Mouse (Mus musculus) megakaryocyte-erythroid progenitor cell, adult 5-6 weeks (primary cell): ENCODE data around the gene Zfp941. TPM values are rescaled to one million over a fixed set of nuclear protein-coding genes. Genes with fewer than 3 reads are reported as not detected.

Experiments
- ATAC-seq: replicated peaks from 2 replicates; pipeline ENCODE4 v1.8.0; 2016; ENCODE audit warnings: mild to moderate bottlenecking, inconsistent platforms; ENCODE audit not compliant: severe bottlenecking, poor library complexity, low FRiP score, low TSS enrichment
- total RNA-seq, 2 experiments: library from RNA; stranded (forward) in 1 of 2; stranded (reverse) in 1 of 2; fragments of 200-1000, 215-1000 nt in 1 of 2; fragments of >200 nt in 1 of 2; fragmentation: Nextera tagmentation in 1 of 2; gene quantifications; 2 replicates each; pipeline ENCODE4 v1.2.3; 2014 to 2017

Zfp941 gene
- total RNA-seq (2014; fragmentation: Nextera tagmentation) (4.0 TPM in 1 of 2 replicates, not detected in the other), total RNA-seq (2017) (0.56 and 2.7 TPM in 2 replicates)

GRCm38 (mm10) chr7:140821653-140822329 is at the start of gene Zfp941:
Gene Zfp941 (minus strand): TSS chr7:140822178.
- ATAC-seq, result peak; percentile 92

- ATAC-seq, result no peak
Observed at GRCm38 (mm10) chr7:140864761-140865160, 42.8 kb upstream of the Zfp941 start.

DNA sequence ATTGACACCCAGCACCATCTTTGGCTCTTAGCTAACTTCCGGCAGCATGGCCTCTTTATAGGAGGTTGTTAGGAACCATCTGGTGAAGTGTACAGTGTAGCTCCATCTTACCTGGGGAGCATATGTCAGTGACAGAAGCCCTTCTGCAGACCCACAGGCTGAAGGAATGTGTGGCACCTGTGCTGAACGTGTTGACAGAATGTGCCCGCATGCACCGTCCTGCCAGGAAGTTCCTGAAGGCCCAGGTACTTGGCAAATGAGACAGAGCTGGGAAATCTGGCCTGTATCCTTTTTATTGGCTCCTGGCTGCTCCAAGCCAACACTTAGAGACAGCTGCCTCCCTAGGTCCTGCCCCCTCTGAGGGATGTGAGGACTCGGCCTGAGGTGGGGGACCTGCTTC is 38.8 kb upstream of the Zfp941 start:
- no peak for ATAC-seq

GRCm38 (mm10) chr7:140859997-140860396 is 38.0 kb upstream of the Zfp941 start:
- ATAC-seq, result no peak

DNA sequence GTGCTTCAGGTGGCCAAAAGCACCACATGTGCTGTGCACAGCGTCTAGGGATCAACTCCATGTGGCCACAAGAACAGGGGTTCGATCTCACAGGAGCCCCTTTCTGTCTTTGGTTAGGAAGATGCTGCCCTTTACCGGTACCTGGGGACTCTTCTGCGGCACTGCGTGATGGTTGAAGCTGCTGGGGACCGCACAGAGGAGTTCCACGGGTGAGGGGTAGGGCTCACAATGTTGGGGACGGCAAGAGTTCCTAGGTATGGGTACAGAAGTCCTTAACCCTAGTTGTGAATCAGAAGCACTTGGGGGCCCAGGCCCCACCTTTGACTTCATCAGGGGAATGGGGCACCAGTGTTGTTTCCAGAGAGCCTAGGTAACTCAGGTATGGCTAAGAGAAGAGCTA is 36.8 kb upstream of the Zfp941 start:
- no peak for ATAC-seq

DNA sequence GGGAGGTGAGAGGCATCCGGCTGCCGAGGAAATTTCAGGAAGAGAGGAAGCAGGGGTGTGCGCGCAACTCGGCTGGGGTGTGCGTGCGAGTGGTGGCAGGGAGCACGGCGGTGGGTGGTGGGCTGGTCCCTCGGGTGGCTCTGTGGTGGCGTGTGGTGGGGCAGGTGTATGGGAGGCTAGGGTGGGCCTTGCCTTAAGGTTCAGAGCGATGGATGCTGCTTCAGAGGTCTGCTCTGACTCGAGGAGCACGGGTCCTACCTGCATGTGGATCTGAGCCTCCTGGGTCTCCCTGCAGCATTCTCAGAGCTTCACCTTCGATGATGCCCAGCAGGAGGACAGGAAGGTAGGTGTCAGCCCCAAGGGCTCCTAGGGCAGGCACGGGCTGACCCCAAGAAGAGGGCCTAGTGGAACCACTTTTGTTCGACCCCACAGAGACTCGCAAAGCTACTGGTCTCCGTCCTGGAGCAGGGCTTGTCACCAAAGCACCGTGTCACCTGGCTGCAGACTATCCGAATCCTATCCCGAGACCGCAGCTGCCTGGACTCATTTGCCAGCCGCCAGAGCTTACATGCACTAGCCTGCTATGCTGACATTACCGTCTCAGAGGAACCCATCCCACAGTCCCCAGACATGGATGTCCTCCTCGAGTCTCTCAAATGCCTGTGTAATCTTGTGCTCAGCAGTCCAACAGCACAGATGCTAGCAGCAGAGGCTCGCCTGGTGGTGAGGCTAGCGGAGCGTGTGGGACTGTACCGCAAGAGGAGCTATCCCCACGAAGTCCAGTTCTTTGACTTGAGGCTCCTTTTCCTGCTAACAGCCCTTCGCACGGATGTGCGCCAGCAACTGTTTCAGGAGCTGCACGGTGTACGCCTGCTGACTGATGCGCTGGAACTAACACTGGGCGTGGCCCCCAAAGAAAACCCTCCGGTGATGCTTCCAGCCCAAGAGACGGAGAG is 35.9 kb upstream of the Zfp941 start, which contains the start of gene Bet1l:
Gene Bet1l (minus strand): TSS at position 28 of the 956 bp plus-strand sequence.
- peak; percentile 16 for ATAC-seq

GRCm38 (mm10) chr7:140856785-140857549 is 35.0 kb upstream of the Zfp941 start, which contains the start of gene Ric8a:
Gene Ric8a (plus strand): TSS chr7:140856957.
- peak; percentile 68 for ATAC-seq

- peak; percentile 69 for ATAC-seq
Observed at GRCm38 (mm10) chr7:140855860-140856784, 34.1 kb upstream of the Zfp941 start, which contains the start of gene Gm45785. Gene Gm45785 (minus strand): TSS chr7:140856331.

- ATAC-seq, result no peak
Observed at GRCm38 (mm10) chr7:140855181-140855580, 33.2 kb upstream of the Zfp941 start.

DNA sequence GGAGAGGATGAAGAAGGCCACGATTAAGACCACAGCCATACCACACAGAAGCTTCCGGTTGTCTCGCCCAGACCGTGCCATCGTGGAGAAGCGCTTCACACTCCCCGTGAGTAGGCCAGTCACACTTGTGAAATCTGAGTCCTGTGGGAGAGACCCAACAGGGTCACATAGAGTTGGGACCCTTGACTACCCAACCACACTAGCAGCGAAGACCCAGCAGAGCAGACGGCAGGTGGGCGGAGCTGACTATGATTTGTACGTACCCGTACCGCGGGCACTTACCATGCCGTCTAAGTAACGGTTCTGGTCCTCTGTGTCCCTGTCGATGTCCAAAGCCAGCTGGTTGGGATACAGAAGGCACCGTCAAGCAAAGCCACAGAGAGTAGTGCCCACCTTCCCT is 32.5 kb upstream of the Zfp941 start:
- no peak for ATAC-seq

DNA sequence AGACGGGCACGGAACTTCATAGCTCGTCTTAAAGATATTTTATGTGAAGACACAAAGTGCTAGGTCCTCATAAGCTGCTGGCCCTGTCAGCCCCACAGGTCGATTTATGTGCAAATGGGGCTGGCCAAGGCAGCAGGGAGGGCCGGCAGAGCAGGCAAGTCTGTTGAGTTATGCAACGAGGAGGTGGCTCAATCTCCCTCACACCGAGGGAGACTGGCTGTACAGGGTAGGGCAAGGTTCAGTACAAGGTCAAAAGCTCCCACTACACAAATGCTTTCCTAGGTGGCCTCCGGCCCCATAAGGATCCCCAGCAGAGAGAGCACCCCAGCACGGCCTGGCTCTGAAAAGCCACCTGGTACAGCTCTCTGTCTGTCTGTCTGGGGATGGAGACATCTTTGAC is 31.4 kb upstream of the Zfp941 start:
- ATAC-seq, result no peak

DNA sequence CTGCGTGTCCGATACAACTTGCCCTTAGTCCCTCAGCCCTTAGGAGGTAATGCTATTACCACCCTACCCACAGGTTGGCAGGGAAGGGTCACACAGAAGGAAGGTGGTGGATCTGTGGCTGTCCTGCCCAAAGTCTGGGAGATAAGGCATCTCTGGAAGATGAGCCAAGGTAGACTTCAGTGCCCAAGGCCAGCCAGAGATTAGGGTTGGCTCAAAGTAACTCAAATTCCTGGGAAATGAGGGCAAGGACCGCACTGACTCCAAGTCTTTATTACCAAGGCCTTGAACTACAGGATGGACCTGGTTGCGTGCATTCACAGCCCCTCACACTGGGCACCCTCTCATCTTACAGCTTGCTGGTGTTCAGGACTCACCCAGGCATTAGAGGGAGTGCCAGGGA is 29.9 kb upstream of the Zfp941 start:
- no peak for ATAC-seq

DNA sequence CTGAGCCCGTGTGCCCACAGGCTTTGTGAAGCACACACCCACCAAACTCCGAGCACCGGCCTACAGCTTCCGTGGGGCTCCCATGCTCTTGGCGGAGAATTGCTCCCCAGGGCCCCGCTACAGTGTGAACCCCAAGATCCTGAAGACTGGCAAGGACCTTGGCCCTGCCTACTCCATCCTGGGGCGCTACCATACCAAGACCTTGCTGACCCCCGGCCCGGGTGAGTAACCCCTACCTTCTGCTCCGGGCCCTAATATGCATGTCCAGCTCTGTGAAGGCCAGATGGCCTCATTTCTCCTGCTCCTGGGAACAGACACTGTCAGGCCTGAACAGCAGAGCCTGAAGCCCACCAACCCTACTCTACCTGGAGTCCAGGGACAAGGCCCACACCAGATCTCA is 26.6 kb upstream of the Zfp941 start:
- no peak for ATAC-seq

DNA sequence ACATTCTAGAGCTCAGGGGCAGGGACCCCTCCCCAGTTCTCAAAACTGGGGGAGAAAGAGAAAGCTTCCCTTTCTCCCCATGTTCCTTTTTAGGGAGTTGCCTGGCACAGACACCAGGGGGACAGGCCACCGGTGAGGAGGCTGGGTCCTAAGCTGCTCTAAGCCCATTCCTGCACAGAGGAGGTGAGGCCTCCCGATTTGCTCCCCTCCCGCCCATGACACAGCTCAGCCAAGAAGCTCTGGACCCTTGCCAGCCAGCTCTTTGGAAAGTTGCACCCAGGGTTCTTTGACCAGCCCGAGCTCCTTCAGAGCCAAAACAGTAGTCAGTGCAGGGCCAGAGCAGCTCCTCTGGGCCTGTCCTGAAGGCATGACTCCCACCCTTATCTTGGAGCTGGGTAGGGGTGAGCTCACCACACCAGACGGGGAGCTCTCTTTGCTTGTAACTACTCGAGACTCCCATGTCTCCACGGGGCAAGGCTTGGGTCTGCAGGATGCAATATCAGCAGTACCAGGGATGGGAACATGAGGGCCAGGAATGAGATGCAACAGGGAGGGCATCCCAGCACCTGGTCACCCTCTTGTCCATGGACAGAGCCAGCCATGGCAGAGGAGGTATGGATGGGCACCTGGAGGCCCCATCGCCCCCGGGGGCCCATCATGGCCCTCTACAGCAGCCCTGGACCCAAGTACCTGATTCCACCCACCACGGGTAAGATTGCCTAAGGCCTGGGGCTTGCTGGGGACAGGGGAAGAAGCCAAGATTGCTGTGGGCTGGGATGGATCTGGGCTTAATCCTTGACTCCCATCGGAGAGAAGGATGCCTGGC is 26.0 kb upstream of the Zfp941 start, which contains the start of gene Odf3:
Gene Odf3 (plus strand): TSS at position 51 of the 826 bp plus-strand sequence.
- ATAC-seq, result no peak

DNA sequence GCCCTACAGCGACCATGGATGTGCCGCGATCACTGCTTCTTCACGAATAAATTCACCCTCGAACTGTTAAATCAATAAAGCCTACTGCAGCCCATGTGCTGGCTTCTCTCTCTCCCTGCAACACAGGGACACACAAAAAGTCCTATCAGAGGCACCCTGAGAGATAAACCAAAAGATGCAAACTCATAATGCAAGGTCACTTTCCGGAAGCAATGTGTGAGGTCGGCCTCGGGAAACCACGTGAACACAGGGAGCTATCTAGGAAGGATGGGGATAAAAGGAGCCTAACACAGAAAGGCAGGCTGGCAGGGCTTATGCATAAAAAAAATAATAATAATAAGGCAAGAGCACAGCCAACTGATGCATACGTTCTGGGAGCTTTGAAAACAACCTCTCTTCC is 24.7 kb upstream of the Zfp941 start:
- ATAC-seq, result no peak

GRCm38 (mm10) chr7:140845683-140846082 is 23.7 kb upstream of the Zfp941 start:
- no peak for ATAC-seq

GRCm38 (mm10) chr7:140844905-140845665 is 23.1 kb upstream of the Zfp941 start, which contains the start of gene Scgb1c1:
Gene Scgb1c1 (plus strand): TSS chr7:140845547.
- ATAC-seq, result peak; percentile 71
